Mouse (Mus musculus): ENCODE measurements around the gene Tacc2.

Gene Tacc2

DNA sequence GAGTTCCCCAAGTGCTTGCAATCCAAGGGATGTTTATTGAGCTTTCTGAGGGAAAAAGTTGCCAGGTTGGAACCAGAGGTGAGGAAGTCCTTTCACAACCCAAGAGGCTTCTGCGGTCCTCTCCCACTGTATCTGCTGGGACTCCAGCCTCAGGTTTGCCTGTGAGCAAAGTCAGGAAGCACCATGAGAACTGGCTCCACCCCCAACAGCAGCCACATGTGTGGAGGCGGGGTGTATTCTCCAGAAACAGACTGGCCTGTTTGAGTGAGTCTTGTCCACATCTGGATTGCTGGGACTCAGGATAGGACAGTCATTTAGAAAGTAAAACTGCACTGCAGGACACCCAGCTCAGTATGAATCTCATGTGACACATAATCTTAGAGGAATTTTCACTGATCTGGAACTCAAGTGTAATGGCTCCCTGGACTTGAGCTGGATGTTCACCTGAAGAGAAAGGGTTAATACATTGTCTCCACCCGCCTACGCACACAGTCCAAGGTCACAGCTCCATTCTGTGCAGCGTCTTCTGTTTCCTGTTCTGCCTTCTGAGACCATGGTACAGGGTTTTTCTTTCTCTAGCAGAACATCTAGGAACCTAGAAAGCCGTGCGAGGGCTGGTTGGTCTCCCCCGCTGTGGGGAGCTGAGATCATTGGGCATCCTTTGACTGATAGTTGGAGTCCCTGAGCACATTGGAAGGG lies 149.6 kb downstream of the Tacc2 start:
- peak; percentile 47 for DNase-seq (ENCODE audit: low read depth)

DNA sequence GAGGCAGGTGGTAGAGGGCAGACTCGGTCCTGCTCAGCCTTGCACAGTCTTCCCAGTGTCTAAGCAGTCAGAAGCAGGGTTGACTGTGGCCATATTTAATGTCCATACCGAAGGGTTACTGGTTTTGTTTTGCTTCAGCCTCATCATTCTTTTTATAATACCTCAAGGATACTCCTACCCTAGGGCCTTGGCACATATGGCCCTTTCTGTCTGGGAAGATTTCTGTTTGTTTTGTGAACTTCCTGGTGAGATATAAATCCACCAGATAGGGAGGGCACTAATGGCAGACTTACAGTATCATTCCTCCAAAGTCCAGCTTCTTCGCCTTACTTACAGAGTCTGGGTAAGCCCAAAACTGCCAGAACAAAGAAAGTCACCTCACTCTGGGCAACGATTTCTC lies 150.3 kb downstream of the Tacc2 start:
- DNase-seq (ENCODE audit: low read depth): no peak

DNA sequence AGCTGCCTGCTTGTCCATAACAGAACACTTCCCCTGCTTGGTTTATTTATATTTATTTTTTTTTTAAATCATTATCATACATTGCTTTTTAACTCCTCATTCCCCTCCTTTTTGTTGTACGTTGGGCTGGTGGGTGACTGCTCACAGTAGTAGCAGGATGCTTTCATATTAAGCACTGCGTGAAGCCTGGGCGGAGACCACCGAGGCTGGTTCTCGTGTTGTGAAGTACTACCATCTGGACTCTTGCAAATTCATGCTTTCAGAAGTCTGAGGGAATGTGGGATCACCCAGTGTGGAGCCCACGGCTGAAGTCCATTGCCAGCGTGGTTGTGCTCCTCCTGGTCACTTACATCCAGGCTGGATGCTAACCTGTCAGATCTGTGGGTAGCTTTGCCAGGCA lies 154.6 kb downstream of the Tacc2 start:
- no peak for DNase-seq (ENCODE audit: low read depth)

DNA sequence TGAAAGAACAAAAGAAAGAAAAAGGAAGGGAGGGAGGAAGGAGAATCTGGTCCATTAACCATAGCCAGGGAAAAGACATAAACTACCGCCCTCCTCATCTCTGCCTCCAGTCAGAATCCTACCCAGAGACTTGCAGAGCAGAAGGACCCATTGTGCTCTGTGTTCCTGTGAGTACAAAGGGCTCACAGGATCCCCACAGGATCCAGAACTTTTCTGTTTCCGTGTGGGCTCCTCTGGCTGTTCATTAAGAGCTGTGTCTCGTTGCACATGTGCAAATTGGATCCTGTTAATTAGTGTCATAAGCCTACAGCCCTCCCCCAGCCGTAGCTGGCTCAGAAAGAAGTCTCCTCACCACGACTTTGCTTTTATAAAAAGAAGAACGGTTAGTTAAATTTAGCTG lies 155.7 kb downstream of the Tacc2 start:
- DNase-seq (ENCODE audit: low read depth): no peak

DNA sequence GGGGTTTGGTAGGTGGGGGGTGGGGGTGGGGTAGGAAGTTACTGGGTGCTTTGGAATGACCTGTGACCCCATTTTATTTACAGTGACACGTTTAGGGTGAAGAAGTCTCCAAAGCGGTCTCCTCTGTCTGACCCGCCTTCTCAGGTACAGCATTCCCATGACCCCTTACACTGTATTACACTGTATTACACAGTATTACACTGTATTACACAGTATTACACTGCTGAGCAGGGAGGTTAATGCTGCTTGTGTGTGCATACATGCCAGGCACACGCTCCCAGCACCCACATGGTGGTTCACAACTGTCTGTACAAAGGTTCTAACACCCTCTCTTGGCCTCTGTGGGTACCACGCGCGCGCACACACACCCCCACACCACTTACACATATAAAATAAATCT lies 156.2 kb downstream of the Tacc2 start:
- DNase-seq (ENCODE audit: low read depth): no peak

DNA sequence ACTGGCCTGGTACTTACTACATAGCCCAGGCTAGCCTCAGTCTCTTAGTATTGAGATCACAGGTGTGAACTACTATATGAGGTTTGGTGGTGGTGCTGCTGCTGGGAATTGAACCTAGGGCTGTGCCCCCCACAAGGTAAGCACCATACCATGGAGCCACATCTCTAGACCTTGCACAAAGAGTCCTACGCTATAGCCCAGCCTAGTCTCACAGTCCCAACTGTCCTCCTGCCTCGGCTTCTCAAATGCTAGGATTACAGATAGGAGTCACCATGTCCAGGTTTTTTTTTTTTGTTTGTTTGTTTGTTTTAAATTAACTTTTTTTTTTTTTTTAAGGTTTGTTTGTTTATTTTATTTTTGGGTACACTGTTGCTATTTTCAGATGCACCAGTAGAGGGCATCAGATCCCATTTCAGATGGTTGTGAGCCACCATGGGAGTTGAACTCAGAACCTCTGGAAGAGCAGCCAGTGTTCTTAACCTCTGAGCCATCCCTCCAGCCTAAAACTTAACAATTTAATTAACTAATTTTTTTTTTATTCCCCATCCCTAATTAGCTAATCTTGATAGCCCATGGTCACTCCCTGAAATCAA lies 157.1 kb downstream of the Tacc2 start:
- DNase-seq (ENCODE audit: low read depth): no peak

DNA sequence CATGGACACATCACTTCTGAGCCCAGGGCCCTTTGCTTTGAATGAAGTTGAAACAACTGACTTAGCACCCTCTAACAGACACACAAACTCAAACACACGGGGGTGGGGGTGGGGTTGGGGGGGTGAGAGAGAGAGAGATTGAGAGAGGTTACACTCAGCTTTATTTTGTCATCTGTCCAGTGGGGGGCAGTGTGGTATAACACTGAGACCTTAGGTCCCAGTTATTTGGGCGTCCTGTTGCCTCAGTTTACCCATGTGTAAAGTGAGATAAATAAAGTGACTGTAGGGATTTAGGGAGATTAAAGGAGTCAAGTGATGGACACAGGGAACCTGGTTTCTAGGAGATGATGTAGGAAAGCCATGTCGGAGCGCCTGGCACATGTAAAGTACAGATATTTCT lies 163.9 kb downstream of the Tacc2 start:
- no peak for DNase-seq (ENCODE audit: low read depth)

DNA sequence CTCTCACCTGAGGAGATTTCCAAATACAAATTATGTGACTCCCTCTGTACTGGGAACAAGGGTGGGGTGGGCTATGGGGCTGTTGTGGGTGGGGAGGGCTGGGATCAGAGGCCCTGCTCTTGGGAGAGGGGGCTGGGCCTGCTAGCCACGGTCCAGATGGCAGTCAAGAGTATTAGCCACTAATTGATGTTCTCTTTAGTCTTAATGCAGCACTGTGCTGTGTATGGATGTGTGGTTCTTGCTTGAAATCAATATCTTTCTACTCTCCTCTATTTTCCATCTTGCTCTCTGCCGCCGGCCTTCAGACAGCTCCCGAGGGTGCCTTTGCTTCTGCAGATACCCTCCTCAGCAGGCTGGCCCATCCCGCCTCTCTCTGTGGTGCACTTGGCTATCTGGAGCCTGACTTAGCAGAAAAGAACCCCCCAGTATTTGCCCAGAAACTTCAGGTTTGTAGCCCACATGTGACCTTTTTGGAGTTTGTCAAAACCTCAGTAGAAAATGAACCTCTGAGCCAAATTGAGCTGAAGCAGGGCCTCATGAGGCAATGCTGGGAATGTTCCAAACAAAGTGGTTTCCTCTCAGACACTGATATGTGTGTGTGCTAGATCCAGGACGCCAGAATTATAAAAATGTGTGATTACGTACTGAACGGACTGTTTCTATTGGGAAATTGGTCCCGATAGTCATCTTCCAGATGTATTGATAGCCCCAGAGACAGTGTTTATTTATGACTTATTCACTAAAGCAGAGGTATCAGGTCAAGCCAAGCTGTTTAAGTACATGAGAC lies 166.2 kb downstream of the Tacc2 start:
- no peak for DNase-seq (ENCODE audit: low read depth)

DNA sequence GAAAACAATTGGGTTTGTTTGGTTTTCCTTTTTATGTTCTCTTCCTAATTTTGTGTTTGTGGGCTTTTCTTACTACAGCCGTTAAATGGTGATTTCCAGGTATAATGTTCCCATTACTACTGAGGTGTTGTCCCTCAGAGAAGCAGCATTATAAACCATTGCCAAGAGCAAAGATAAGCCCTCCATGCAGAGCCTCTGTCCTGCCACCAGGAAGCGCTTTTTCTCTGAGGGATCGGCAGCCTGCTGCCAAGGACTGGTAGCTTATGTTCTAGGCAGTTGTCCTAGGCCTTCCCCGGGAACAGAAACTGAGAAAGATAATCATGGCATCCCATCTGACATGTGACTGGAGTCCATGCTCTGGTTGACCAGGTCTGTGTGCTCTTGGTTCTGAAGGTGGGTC lies 171.9 kb downstream of the Tacc2 start:
- DNase-seq (ENCODE audit: low read depth): no peak

DNA sequence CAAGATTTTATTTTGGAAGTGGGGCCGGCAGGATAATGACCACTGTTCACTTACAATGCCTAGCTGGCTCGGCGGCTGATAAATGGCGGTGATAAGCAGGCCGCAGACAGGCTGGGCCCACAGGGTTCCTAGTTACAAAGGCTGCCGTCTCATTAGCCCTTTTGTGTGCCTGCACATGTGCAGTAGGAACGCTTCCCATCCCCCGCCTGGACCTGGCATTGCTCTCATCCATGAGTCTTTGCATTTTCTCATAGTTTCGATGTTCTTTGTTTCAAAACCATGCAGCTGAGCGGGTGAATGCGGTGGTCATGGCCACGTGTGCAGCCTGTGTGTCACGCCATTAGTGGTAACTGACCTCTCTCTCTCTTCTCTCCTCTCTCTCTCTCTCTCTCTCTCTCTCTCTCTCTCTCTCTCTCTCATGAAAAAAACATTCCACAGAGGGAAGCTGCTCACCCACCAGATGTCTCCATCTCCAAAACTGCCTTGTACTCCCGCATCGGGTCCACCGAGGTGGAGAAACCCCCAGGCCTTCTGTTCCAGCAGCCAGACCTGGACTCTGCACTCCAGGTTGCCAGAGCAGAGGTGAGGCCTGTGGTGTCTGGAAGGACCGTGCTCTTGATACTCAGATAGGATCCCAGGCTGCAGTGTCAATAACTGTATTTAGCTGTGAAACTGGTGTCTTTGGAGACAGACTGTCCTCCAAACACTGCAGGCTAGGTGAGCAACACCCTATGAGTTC lies 173.7 kb downstream of the Tacc2 start:
- no peak for DNase-seq (ENCODE audit: low read depth)

DNA sequence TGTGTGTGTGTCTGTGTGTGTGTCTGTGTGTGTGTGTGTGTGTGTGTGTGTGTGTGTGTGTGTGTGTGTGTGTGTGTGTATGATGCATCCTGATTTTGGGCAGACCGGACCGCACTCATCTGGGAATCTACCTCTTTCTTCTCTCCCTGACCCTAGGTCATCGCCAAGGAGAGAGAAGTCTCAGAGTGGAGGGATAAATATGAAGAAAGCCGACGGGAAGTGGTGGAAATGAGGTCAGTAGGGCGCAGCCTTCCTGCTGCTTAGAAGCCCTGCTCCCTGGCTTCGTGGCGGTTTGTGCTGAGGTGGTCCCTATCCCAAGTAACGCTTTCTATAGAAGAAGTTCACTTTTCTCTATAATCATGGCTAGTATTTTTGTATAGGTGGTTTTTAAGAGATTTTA lies 174.4 kb downstream of the Tacc2 start:
- no peak for DNase-seq (ENCODE audit: low read depth)

DNA sequence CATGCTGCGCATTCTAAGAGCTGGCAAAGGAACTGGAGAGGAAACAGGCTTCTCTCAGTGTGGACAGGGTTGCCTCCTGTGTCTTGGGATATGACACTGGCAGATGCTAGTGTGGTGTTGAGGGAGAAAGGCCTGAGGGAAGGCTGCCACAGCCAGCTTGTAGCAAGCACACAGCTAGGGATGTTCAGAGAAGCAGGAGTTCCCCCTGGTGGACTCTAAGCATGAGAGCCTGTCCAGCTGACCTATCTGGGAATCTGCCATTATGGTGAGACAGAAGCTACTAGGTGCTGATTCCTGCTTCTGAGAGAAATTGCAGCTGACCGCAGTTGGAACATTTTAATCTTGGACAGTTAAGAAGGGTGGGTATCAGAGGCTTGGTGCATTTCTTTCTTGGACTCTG lies 177.6 kb downstream of the Tacc2 start:
- peak; percentile 34 for DNase-seq (ENCODE audit: low read depth)

DNA sequence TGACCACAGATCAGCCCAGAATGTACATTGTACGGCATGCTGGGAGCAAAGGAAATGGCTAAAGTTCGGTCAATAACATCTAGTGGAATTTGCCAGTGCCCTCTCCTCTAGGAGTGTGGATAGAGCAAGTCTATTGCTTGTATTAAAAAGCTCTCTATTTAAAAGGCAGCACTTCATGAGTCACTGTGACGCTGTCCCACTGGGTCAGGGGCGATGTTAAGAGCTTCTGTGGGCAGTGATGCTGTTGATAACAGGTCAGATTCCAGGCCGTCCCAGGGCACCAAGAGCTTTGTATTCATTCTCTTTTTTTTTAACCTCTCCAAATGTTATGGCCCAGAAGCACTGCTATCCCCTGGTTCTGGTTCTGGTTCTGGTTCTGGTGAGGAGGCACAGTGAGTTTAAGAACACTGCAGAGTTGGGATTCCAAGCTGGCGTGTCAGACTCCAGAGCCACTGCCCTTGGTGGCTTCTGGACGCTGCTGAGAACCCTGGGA lies 179.2 kb downstream of the Tacc2 start:
- DNase-seq (ENCODE audit: low read depth): no peak

DNA sequence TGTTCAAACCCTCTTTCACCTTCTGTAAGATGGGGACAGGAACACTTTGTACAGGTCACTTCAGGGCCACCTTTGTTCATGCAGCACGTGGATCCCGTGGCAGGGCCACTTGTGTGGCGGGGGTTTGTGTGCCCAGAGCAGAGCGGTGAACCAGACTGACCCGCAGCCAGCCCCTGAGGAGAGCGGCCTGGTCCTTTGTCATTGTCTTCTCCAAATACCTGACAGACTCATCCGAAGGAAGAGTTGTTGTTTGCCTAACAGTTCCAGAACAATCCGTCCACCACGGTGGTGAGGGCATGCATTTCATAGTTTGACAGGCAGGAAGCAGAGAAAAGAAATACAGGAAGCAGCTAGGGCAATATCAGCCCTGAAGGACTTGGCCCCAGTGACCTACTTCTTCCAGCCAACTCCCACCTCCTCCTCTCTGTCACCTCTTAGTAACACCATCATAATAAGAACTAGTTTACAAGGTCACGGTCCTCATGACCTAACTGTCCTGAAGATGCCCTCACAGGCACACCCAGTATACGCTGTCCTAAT lies 180.2 kb downstream of the Tacc2 start:
- no peak for DNase-seq (ENCODE audit: low read depth)

DNA sequence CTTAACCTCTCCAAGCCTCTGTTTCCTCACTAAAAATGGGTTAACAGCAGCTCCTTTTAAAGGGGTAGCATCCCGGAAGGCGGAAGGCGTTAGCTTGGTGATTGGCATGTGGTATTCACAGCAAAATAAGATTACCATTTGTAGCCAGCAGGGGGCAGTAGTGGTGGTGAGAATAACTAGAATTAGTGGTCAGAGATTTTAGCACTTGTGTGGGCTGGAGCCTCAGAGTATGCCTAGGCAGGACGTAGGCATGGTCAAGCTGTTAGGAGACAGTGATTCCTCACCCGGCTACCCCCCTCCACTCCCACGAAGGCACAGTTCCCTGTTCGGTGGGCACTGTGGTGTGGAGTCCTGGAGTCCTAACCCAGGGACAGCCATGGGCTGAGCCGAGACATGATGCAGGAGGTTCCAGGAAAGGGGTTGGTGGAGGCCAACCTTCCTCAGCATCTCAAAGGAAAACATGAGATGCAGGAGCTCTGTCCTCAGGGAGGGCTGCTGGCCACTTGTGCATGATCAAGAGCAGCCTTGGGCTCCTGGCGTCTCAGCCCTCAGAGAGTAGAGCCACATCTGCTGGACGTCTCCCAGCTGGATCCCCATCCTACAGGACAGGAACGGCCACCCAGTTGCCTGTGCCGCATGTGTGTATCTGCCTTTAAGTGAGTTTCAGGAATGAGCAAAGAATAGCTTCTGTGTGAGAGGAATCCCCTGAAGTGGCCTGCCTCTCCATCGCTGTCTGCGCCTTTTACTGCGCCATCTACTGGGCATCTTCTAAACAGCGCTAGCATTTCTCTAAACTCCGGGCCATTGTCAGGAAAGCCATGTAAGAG lies 185.0 kb downstream of the Tacc2 start:
- peak; percentile 66 for DNase-seq (ENCODE audit: low read depth)

DNA sequence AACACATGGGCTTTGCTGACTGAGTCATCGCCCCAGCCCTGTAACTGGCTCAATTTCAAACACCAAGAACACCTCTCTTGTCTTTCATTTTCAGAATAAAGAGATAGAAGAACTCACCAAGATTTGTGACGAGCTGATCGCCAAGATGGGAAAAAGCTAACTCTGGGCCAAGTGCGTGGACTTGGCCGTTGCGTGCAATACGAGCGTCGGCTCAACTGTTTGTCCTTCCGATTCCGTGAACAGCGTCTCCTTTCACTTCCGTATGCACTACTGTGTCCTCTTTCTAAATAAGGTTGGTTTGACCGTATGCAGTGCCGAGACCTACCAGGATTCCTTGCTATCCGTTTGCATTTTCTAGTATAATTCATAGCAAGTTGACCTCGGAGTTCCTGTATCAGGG lies 186.9 kb downstream of the Tacc2 start:
- no peak for DNase-seq (ENCODE audit: low read depth)

DNA sequence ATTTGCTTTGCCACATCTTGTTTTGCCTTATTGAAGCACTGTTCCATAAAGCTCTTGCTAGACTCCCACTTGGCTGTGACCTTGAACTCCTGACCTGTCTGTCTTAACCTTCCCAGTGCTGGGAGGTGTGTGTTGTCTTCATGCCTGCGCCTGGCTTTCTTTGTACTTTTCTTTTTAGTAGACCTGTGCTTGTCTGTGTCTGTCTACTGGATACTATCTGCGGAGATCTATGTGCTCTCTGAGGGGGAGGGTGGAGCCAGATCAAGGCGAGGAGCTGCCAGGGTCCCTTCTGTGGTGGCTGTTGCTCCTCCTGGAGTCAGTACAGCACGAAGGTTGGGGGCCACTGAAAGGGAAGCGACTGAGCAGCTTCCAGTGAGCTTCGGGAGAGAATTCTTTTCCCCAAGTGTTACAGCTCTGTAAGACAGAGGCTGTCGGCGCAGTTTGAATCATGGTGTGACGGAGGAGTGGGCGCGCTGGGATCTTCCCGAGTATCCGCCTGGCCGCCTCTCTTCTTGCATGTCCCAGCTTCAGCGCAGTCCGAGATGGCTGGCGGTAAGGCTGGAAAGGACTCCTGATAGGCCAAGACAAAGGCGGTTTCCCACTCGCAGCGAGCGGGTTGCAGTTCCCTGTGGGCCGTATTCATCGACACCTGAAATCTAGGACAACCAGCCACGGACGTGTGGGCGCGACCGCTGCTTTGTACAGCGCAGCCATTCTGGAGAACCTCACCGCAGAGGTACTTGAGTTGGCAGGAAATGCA lies 189.4 kb downstream of the Tacc2 start:
- no peak for DNase-seq (ENCODE audit: low read depth)

DNA sequence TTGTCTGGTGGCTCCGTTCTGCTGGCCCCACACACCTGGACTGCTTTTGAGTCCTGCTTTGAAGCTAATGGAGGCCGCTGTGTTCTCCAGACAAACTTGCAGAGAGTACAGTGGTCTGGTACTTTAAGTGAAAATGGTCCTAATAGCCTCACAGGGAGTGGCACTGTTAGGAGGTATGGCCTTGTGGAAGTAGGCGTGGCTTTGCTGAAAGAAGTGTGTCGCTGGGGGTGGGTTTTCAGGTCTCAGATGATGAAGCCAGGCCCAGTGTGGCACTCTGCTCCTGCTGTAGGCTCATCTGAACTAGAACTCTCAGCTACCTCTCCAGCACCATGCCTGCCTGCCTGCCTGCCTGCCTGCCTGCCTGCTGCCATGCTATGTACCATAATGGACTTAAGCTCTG lies 190.9 kb downstream of the Tacc2 start:
- DNase-seq (ENCODE audit: low read depth): no peak

DNA sequence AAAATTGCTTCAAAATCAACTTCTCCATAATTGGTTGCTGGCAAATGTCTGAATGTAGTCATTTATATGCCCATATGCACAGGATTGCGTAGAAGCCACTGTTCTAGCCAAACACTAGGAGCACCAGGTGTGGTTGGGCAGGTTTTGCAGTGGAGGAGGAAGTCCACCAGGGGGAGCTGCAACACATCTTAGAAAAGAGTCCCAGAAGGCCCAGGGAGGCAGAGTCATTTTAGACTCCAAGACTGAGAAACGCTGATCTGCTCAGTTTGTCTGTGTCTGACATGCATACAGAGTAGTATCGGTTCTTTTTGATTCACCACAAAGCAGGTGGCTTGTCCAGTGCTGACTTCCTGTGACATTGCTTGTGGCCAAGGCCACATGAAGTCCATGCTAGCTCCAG lies 193.5 kb downstream of the Tacc2 start:
- DNase-seq (ENCODE audit: low read depth): peak; percentile 70

DNA sequence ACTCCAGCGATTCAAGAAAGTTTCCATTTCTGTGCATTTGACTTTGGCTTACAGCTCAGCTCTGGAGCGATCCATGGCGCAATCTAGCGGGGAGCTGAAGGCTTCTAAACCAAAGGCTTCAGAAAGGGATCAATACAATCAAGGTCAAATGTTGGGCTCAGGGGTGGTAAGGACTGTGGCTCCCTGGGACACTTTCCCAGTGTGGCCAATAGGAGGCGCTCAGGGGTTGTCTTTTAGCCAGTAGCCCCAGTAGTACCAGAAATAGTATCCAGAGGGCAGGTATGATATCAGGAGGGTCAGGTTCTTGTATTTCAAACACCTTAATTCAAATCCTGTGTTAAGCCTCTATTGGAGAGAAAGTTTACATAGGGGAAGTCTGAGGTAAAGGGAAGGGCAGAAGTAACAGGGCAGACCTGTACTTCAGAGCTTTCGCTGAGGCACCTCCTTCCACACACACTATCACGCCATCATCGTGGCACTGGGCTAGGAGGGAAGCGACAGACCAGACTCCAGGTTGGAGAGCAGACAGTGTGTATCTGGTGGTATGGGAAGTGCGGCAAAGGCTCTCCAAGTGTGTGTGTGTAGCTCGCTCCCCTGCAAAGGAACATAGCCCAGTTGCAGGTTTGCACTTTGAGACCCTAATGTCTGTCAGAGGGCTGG lies 196.1 kb downstream of the Tacc2 start:
- DNase-seq (ENCODE audit: low read depth): peak; percentile 45
